Mouse (Mus musculus) retina, embryonic 14.5 days (tissue): ENCODE results near the gene Myo1d.

Experiments used
- DNase-seq: peaks from one replicate; pipeline ENCODE4 v3.0.0-alpha.2; 2015; ENCODE audit warnings: low spot score

Myo1d gene

GRCm38 (mm10) chr11:80778916-80779526, 804 bp downstream of the Myo1d start:
- no peak for DNase-seq

DNA sequence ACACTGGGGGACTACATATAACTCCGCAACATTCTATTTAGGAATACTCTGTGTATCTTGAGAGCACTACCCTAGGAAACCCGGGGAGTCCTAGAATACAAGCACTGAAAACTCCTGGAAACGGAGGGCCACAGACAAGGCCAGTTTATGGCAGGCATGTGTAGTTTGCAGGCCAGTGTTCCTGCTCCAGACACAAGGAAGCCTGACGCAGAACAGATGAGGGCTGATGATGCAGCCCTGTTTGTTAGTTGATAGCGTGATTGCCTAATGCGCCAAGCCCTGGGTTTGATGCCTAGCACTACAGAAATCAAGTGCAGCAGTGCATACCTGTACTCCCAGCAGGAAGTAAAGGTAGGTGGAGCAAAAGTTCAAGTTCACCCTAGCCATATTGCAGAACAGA, 1.7 kb downstream of the Myo1d start:
- no peak for DNase-seq

GRCm38 (mm10) chr11:80777708-80778107, 2.1 kb downstream of the Myo1d start:
- DNase-seq = peak; percentile 32

GRCm38 (mm10) chr11:80775535-80775934, 4.3 kb downstream of the Myo1d start:
- DNase-seq = no peak

DNA sequence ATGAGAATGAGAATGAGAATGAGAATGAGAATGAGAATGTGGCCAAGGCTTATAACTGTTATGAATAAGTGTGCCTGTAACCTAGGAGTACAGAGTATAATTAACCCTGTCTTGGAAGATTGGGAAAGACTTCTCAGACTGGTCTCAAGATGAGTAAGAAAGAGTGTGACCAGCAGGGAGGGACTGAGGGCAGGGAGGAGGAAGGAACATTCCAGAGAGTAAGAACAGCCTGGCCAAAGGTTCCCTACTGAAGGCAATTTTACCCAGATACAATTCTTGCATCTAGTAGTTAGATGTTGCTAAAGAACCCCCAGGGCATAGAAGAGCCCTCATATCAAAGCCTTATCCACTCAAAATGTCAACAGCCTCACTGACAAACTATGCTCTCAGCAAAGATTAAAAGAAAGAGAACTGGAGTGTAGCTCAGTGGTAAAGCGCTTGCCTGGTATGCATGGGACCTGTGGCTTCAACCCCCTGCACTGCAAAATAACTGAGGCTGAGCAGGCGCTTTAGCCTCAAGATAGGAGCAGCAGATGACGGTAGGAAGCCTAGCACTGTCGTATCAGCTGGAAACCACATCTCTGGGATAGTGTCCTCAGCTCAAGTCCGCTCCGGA, 7.1 kb downstream of the Myo1d start:
- no peak for DNase-seq

DNA sequence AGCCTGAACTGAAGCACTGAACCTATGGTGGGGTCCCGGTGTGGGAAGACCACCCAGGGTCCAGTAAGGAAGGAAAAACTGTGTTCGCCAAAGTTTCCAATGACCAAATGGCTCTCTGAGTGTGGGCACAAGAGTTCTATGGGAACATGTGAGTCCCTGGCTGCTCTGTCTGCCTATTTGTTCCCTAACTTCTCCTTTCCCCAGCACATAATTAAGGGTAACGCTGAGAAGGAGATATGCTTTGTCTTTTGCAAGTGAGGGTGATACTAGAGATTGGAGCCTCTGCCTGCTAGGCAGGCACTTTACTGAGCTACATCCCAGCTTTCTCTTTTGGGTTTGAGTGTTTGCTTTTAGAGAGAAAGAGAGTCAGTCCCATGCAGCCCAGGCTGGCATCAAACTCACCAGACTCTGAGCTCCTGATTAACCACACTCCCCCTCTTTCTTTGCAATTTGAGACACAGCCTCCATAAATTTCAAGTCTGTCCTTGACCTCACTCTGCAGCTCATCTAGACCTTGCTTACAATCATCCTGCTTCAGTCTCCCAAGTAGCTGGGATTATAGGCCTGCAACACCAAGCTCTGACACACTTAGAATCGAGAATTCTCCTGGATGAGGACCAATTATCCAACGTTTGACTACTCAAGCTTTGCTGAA, 8.1 kb downstream of the Myo1d start:
- no peak for DNase-seq

DNA sequence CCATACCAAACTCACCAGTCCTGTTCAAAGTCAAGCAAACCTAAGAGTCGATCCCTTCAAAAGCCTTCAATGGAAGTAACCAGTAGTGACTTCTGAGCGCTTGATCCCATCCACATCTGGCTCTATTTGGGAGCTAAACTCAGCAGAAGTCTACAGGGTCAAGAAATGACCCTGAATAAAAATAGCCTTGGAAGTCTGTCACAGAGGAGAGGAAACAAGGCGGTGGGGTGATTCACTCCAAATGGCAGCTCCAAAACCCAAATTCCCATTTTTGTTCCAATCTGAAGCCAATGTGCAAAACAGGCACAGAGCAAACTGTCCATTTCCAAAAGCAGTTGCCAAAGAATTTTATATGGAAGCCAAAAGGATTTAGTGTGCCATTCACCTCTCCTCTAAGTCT, 8.6 kb downstream of the Myo1d start:
- DNase-seq = no peak

DNA sequence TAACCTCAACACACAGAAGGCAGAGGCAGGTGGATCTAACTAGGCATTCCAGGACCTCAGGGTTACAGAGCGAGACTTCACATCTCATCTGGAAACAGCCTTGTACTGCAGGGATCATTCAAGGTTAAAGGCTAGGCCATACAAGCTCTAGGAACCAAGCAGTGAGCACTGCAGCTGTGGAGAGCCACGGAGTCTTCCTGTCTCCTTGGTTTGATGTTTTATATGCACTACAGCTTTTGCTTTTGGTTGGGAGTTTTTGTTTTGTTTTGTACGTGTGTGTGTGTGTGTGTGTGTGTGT, 12.6 kb downstream of the Myo1d start:
- no peak for DNase-seq

DNA sequence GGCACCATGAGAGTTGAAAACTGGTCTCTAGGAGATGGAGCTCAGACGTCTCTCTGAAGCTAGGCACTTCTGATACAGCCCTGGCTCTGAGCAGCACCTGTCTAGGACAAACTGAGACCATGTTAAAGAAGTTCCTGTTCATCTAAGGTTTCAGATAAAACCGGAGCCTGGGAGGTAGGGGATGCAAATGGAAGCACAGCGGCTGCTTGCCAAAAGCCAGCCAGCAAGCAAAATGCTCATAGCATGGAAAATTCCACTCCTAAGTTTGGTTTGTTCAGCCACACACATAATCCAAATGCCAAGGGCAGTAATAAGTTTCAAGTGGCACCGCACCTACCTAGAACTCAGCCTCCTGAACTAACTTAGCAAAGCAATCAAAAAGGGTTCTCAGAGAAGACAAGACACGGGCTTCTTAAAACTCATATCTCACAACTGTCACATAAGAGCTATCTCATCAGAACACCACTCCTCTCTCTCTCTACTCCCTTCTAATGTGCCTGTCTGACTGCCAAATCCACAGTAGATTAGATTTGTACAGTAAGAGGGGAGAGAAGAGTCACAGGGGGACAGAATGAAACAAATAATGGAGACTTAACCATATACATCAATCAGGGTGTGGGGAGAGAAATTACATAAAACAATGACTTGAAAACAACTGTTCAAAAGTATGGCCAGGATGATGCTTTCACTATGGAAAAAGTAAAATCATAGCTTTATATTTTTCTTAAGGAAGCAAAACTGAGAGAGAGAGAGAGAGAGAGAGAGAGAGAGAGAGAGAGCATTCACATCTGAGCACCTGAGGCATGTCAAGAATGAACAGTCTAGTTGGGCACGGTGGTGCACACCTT, 13.1 kb downstream of the Myo1d start:
- DNase-seq = no peak

GRCm38 (mm10) chr11:80766068-80766467, 13.8 kb downstream of the Myo1d start:
- no peak for DNase-seq

- no peak for DNase-seq
Observed at GRCm38 (mm10) chr11:80762066-80762465, 17.8 kb downstream of the Myo1d start.

GRCm38 (mm10) chr11:80761285-80761974, 18.4 kb downstream of the Myo1d start:
- DNase-seq = no peak

GRCm38 (mm10) chr11:80759023-80759422, 20.8 kb downstream of the Myo1d start:
- DNase-seq = no peak

- no peak for DNase-seq
Observed at GRCm38 (mm10) chr11:80754201-80754600, 25.6 kb downstream of the Myo1d start.

DNA sequence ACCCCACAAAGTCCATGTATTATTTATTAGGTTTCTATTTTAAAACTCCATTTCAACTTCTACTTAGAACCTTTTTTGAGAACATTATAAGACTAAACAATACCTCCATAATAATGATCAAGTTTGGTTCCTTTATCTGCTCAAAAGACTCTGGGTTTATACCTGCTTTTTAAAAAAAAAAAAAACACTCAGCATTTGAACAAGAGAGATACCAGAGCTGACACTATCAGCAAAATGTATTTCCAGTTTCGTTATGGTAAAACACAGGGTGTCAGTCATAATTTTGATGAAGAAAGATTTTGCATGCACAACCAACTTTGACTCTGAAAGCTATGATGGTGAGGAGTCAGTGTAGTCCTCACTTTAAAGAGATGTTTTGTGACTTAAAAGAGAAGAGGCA, 28.7 kb downstream of the Myo1d start:
- no peak for DNase-seq

DNA sequence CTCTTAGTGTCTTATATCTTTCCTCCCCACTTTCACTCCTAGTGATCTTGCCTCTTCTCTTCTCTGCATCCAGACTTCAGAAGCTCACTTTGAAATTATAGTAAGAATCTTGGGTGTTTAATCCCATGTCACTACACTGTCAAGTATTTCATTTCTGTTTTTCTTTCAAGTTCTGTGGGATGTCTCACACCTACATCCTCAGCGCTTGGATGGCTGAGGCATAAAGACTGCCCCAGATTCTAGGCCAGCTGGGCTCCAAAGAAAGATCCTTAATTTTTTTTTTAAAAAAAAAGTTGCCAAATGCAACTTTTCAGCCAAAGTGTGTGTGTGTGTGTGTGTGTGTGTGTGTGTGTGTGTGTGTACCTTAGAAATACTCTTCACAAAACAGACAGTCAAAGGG, 30.6 kb downstream of the Myo1d start:
- no peak for DNase-seq

DNA sequence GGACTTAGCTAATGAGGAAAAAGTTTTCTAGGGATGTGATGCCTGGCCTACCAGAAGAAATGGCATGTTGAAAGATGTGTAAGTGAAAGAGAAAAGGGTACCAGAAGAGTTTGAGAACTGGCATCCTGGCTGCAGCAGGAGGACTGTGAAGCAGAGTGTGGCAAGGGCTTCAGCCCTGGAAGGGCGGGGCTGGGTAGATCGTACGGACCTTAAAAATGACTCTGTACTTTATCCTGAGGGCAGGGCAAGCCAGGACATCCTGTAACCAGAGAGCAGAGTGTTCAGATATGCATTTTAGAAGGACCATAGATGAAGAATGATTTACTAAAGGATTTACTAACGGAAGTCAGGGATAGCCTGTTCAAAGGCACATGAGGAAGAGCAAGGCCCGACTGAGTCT, 34.4 kb downstream of the Myo1d start:
- no peak for DNase-seq

DNA sequence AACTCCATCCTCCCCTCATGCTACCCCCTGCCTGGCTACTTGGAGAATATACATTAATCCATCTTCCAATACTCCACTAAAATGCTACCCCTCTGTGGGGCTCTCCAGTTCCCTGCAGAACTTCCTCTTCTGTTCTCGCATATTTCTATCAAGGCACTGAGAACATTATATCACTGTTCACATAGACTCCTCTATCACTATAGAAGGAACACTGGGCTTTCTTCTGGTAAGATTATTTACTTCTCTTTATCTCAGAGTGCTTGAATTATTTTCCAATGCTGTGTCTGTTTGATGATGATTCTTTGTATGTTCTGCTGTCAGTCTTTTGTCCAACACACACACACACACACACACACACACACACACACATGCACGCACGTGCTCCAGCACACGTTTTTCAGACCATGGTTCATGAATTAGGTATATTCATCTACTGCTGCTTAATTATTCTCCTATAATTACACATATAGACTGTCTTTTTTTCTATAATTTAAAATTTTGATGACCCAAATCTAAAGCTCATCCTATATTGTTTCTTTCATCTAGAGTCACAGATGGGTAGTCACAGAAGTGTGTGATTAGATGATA, 35.9 kb downstream of the Myo1d start:
- DNase-seq = no peak

DNA sequence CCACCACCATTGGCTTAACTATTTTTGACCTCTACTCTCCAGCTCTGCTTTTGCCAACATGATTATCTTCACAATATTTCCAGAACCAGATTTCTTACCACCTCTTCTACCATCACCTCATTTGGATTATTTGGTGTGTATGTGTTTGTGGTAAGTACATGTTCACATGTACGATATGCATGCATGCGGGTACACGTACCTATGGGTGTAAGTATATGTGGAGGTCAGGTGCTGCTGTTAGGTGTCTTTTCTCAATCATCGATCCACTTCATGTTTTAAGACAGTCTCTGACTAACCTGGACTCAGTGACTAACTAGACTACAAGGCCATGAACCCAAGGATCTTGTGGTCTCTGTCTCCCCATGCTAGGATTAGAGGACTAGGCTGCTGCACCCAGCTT, 37.4 kb downstream of the Myo1d start:
- no peak for DNase-seq

- no peak for DNase-seq
Observed at GRCm38 (mm10) chr11:80734771-80735170, 45.1 kb downstream of the Myo1d start.

- DNase-seq = no peak
Observed at GRCm38 (mm10) chr11:80724701-80725100, 55.1 kb downstream of the Myo1d start.
